Mouse (Mus musculus): ENCODE measurements at regions not wholly inside any gene's neighbourhood (a gene's known extent, or its start where the extent isn't known, plus 50 kb on each side); places are given as distances from the start of the nearest gene placed in this dataset.

GRCm38 (mm10) chr16:5829071-5829470 is 56.1 kb upstream of the Rbfox1 start:
- DNase-seq (ENCODE audit: low read depth in 2 of 2, low spot score in 2 of 2) = no peak

DNA sequence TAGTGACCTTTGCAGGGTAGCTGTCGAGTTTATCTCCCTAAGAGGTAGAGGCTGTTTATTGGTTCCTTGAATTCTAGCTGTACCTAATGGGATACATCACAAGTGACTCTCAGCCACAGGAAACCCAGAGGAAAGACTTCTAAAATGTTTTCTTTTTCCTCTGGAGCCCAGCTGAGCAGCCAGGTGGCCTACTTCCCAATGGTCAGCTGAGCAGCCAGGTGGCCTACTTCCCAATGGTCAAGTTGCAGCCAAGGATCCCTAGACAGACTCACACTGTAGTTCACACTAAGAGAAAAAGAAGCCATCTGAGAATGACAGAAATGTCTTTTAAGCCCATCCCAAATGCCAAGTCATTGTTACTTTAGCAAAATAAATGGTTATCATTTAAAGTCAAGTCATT is 61.8 kb upstream of the Rbfox1 start:
- no peak for DNase-seq (ENCODE audit: low read depth in 2 of 2, low spot score in 2 of 2)

DNA sequence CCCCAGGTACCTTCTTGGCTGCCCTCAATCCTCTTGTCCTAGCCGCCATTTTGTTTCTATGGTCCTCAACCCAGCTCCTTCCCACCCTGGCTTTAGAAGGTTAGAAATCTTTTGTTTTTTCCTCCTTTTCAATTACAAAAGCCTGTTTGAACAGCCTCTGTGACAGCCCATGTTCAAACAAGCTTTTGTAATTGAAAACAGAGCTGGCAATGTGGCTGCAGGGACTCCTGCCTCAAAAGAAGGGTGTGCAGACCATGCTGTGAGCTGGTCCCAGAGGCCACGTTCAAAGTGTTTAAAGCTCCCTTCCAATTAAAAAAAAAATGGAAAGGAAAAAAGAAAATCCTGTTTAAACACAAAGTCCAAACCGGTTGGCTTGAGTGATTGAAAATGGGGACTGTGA is 68.0 kb upstream of the Rbfox1 start:
- no peak for DNase-seq (ENCODE audit: low read depth in 2 of 2, low spot score in 2 of 2)

DNA sequence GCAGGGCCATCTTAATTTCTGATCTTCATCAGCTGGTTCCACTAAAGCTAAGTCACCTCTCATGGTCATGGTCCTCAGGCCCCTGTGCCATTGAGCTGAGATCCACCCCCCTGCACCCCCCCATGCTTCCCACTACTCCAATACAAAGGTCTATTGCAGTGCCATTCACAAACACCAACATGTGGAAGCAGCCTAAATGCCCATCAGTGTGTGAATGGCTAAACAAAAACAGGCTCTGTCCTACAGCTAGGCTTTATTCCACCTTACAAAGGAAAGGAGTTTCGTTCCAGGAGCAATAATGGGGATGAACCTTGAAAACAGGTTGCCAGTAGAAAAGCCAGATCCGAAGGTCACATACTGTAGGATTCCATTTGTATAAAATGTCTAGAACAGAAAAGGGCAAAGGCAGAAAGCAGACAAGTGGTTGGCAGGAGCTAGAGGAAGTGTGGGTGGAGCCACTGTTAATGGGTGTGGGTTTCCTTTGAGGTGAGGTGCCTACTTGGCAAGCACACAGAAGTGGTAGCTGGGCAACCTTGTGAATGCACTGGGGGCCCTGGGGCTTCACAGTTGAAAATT is 72.8 kb upstream of the Rbfox1 start:
- no peak for DNase-seq (ENCODE audit: low read depth in 2 of 2, low spot score in 2 of 2)

- DNase-seq (ENCODE audit: low read depth in 2 of 2, low spot score in 2 of 2) = no peak
Observed at GRCm38 (mm10) chr16:5811654-5811992, 73.5 kb upstream of the Rbfox1 start.

GRCm38 (mm10) chr16:5810986-5811653 is 74.0 kb upstream of the Rbfox1 start:
- no peak for DNase-seq (ENCODE audit: low read depth in 2 of 2, low spot score in 2 of 2)

GRCm38 (mm10) chr16:5798188-5798587 is 87.0 kb upstream of the Rbfox1 start:
- DNase-seq (ENCODE audit: low read depth in 2 of 2, low spot score in 2 of 2) = no peak

GRCm38 (mm10) chr16:5792216-5792615 is 92.9 kb upstream of the Rbfox1 start:
- DNase-seq (ENCODE audit: low read depth in 2 of 2, low spot score in 2 of 2) = no peak

DNA sequence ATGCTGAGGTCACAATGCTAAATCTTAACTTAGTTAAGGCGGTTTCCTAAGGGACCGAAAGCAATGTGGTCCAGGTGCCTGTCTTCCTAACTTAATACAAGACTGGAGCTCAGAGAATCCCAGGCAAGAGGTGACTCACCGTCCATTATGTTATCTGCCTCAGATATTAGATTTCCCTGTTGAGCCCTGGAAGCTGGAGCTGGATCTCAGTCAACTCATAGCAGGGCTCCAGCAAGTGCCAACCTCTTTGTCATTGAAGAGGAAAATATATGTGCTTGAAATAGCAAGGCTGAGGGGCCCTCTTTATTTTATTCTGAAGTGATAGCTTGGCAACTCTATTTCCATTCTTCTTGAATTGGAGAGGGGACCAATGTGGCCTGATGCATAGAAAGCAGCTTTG is 95.0 kb upstream of the Rbfox1 start:
- DNase-seq (ENCODE audit: low read depth in 2 of 2, low spot score in 2 of 2) = no peak

- no peak for DNase-seq (ENCODE audit: low read depth in 2 of 2, low spot score in 2 of 2)
Observed at GRCm38 (mm10) chr16:5787206-5787605, 97.9 kb upstream of the Rbfox1 start.

DNA sequence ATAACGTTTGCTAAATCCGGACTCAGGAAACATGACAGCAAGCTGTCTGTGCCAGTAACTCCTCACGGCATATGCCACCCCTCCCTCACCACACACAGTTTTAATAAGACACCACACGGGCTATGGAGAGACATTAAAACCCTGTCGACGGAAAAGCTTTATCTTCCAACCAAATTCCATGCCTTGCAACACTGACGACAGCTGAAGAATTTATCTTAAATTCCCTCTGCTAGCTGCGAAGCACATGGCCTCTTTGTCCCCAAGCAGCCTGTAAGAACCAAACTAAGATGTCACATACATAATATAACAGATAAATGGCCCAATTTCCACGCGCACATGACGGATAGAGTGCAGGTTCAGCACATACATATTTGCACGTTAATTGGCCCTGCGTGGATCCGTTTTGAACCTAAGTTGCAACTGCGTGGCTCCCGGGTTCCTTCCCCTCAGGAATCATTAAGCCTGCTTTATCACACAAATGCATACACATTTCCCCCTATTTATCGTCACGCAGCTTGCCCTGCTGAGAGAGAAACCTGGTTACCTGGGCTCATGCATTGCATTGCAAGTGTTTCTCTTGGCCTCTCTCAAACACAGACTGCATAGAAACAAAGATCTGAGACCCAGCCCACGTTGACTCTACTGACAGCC is 118.3 kb upstream of the Rbfox1 start:
- no peak for DNase-seq (ENCODE audit: low read depth in 2 of 2, low spot score in 2 of 2)

DNA sequence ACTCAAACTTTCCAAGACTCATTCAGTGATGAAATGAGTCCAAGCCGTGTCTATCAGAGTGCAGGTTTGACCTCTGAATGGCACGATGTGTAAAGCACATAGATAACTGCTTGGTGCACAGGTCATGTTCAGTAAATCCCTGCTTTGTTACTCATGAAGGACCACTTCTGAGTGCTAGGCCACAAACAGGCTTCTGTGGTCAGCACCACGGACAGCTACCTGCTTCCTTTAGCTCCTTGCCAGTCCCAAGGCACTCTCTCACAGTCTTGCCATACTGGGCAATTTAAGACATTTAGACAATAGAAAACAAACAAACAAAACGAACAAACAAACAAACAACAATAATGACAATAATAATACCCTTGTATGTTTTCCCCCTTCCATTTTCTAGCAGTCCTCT is 120.0 kb upstream of the Rbfox1 start:
- DNase-seq (ENCODE audit: low read depth in 2 of 2, low spot score in 2 of 2) = no peak

DNA sequence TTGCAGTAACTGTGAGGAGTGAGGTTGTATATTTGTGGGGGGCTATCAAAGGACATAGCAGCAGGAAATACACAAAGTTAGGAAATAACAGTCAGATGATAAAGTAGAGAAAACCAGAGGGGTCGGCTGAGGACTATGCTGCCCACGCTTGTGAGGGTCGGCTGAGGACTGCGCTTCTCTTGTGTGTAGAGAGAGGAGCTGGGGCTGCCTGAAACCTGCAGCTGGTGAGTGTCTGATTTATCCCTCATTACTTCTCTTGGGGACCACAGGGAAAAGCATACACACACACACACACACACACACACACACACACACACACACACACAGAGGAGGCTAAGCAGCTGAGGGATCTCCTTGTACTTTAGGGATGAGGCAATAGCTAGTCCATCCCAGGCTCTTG is 124.3 kb upstream of the Rbfox1 start:
- no peak for DNase-seq (ENCODE audit: low read depth in 2 of 2, low spot score in 2 of 2)

DNA sequence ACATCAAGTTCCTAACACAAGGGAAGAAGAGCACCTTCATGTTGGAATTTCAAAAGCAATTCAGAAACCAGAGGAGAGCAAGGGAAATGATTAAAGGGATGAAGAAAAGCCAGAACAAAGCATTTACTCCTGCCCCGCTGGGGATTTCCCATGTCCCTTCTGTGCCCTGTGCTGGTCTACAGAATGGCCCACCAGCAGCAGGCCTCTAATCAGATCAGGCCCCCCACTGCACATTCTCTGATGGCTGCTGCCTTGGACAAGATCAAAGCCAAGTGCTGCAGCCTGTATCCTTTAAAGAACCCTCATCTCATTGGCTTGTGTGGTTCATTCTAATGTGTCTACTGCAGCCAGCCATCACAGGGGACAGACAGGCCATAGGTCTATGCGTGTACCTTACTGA is 126.1 kb upstream of the Rbfox1 start:
- DNase-seq (ENCODE audit: low read depth in 2 of 2, low spot score in 2 of 2) = no peak

GRCm38 (mm10) chr16:5742716-5743507 is 142.2 kb upstream of the Rbfox1 start:
- DNase-seq (ENCODE audit: low read depth in 2 of 2, low spot score in 2 of 2) = no peak

DNA sequence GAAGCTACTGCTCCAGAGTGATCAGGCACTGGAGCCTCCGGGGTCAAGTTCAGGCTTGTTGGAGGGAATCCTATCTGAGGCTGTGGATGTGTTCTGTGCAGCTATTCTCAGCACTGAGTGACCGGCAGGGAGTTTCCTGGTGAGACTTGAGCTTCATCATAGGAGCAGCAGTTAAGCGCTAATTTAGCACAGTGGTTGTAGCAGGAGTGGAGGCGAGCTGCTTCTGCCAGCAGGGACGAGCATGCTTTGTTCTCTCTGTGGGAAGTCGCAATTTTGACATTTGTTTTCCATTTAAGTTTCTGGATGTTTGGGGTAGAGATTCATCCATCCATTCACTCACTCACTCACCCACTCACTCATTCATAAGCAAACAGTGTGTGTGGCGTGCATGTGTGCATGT is 144.4 kb upstream of the Rbfox1 start:
- no peak for DNase-seq (ENCODE audit: low read depth in 2 of 2, low spot score in 2 of 2)

DNA sequence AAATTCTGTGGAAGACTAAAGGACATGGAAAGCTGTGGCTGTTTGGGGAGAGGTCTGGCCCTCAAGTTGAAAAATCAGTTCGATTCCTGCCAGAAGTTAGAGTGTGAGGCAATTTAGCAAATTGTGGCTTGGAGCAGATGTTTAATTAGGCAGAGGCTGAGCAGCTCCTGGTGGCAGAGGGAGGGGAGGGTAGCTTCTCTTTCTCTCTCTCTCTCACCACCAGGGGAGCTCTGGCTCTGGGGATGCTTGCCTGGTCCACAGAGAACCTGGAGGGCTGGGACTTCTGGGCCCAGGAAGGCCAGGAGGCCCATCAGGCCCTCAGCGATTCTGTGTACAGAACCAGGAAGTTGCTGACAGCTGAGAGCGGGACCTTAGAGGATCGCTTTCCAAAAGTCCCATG is 151.5 kb upstream of the Rbfox1 start:
- DNase-seq (ENCODE audit: low read depth in 2 of 2, low spot score in 2 of 2) = no peak

- DNase-seq (ENCODE audit: low read depth in 2 of 2, low spot score in 2 of 2) = no peak
Observed at GRCm38 (mm10) chr16:5722506-5722905, 162.6 kb upstream of the Rbfox1 start.

GRCm38 (mm10) chr16:5713476-5713875 is 171.7 kb upstream of the Rbfox1 start:
- no peak for DNase-seq (ENCODE audit: low read depth in 2 of 2, low spot score in 2 of 2)

- no peak for DNase-seq (ENCODE audit: low read depth in 2 of 2, low spot score in 2 of 2)
Observed at GRCm38 (mm10) chr16:5709831-5710230, 175.3 kb upstream of the Rbfox1 start.

GRCm38 (mm10) chr16:5700731-5701255 is 184.4 kb upstream of the Rbfox1 start:
- DNase-seq (ENCODE audit: low read depth in 2 of 2, low spot score in 2 of 2) = no peak

DNA sequence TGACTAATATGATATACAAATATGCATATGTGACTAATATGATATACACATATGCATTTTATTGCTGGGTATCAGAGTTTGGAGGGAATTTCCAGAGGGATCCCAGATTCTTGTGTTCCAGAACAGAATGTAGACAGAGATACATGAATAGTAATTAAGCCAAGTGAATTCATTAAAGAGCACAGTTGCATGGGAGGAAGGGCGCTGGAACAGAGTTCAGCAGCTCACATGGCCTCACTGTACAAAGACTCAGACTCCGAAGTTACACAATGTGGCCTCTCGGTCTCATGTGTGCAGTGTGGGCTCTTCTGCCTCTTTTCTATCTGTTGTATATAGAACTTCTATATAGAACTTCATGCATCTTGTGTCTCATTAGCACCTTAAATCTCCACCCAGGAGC is 196.8 kb upstream of the Rbfox1 start:
- no peak for DNase-seq (ENCODE audit: low read depth in 2 of 2, low spot score in 2 of 2)

All from CD8-positive naive resting alpha-beta T cell, adult 2 months (primary cell).